Mouse (Mus musculus) liver (tissue): ENCODE data around the gene Pdx1.
A peak's percentile ranks its signal among the peaks of the same experiment; 100 is the strongest.

Experiments used
- DNase-seq: peaks from one replicate; pipeline ENCODE4 v3.0.0-alpha.2; 2020; ENCODE audit warnings: mixed read lengths

The Pdx1 gene

DNA sequence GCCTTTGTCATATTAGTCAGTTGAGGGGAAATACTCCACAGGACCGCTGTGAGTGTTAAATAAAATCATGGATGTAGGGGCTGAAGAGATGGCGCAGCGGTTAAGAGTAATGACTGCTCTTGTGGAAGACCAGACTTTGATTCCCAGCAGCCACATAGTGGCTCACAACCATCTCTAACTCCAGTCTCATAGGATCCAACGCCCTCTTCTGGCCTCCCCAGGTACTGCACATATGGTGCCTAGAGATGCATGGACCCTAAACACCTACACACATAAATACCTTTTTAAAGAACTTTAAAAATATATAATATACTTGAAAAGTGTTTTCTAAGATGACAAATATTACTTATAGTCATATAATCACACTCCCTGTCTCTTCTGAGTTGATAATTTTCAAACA is 14.6 kb downstream of the Pdx1 start:
- DNase-seq = no peak

DNA sequence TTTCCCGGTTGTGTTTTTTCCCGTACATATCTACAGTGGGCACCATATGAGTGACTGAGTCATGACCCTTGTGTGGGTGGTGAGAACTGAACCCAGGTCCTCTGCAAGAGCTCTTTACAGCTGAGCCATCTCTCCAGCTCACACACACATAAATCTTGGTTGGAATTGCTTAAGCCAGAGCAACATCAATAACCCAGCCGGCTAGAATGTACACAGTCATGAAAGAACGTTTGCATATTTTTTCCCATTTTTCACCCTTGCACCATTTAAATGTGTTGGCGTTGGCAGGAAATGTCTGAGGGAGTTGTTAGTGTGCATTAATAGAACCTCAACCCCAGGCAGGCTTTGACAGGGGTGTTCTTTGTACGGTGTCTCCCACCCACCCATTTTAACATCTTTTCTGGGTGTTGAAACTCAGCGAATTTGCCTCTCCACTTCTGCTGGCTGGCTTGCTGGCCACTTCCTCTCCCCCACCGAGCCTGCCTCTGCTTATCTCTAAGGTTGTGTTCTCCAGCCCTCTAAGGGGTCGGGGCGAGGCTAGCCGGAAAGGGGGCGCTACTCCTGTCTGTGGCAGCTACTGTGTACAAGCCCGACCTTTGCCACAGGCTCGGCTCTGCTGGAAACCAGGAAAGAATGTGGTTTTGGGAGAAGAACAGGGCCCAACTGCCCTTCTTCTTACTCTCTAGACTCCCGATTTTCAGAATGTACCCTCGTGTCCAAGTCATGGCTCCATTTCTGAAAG is 22.2 kb downstream of the Pdx1 start:
- no peak for DNase-seq

- no peak for DNase-seq
Observed at GRCm38 (mm10) chr5:147292506-147293120, 22.9 kb downstream of the Pdx1 start.

DNA sequence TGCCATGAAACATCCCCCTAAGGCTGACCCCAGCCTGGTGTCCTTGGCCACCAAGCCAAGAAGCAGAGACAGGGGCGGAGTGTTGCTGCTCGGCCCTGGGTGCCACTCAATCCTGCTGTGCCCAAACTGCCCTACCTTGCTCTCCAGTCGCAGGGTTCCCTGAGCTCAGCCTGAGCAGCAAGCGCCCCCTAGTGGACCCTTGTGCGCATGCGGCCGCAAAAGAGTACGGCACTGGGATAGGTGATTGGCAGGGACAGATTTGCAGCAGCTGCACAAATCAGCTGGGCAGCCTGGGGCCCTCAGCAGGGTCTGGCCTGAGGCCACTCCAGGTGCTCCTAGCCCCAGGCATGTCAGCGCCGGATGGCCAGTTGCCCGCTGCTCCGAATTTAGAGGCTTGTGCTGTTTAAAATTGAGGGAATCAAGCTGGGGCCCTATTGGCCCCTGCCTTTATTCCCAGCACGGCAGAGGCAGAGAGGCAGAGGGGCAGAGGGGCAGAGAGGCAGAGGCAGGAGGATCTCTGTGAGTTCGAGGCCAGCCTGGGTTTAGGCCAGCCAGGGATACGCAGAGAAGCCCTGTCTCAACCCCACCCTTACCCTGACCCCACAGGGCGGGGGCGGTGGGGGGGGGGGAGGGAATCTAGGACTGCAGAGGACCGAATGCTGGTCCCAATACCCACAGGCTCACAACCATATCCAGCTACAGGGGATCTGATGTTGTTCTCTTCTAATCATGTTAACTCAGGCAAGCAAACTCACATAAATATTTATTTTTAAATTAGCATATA is 23.6 kb downstream of the Pdx1 start:
- peak; percentile 80 for DNase-seq

GRCm38 (mm10) chr5:147294121-147294520 is 24.4 kb downstream of the Pdx1 start:
- peak; percentile 54 for DNase-seq

DNA sequence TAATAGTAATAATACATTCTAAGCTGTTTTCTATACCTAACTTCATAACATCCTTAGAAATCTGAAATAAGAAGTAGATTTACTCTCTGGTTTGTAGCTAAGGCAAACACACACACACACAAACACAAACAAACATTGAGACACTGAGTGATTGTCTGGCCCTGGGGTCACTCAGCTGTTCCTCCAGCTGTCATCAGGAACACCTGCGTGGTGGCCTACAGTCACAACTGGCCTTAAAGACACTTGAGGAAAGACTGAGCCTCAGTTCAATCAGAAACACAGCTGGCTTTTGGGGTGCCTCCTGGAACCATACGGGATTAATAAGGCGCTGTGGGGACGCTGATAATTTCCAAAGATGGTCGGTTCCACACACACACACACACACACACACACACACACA is 27.5 kb downstream of the Pdx1 start:
- no peak for DNase-seq

- peak; percentile 54 for DNase-seq
Observed at GRCm38 (mm10) chr5:147299255-147300000, 29.7 kb downstream of the Pdx1 start.

DNA sequence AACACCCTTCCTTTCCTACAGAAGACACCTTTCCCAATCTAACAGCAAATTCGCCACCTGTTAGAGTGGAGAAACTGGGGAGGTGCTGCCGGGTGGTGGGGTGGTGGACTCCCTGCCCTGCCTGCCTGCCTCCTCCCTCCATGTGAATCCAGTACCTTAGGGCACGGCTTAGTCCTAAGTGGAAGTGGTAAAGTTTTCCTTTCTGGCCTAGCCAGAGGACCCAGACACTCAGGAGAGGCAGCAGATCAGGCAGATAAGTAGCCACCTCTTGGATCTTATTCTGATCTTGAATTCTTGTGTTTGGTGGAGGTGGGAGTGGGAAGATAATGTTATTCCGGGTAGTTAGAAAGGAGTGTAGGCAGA is 30.2 kb downstream of the Pdx1 start:
- DNase-seq = no peak

GRCm38 (mm10) chr5:147300917-147301780 is 31.4 kb downstream of the Pdx1 start:
- no peak for DNase-seq

- DNase-seq = no peak
Observed at GRCm38 (mm10) chr5:147301781-147302070, 32.0 kb downstream of the Pdx1 start.

- DNase-seq = no peak
Observed at GRCm38 (mm10) chr5:147302141-147302540, 32.4 kb downstream of the Pdx1 start.

- no peak for DNase-seq
Observed at GRCm38 (mm10) chr5:147302746-147303400, 33.1 kb downstream of the Pdx1 start.

DNA sequence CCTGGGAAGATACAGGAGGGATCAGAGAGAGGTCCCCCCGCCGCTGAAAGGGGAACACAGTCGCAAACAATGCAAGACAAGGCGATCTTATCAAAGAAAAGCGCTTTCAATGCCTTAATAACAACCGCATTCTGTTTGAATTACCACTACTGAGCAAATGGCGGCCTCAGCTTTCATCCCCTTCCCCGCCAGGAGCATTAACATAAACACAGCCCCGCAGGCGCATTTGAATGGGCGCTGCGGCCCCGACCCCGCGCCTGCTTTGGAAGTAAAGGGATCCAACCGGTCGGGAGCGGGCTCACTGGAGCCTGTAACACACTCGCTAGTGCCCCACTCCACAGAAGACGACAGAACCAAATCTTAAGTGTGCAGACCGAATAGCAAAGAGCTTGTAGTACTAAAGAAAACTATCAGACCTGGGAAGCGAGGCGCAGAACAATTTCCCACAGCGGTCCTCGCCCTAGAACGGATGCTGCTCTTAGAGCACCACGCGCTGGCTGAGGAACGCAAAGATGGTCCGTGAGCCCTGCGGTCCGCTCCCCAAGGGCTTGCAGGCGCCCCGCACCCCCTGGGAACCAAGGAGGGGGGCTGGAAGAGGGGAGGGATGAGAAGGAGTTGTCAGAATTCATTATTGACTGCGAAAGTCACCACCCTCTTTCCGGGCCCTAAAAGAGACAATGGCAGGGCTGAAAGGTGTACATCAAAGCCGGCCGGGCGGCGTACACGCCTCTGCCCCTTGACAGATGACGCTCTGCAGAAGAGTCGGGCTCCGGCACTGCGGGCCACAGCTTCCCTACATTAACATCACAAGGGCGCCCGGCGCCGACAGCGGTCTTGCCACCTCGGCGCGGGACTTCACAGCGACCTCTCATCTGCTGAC is 34.8 kb downstream of the Pdx1 start:
- DNase-seq = no peak

- DNase-seq = no peak
Observed at GRCm38 (mm10) chr5:147305166-147305565, 35.4 kb downstream of the Pdx1 start.

- no peak for DNase-seq
Observed at GRCm38 (mm10) chr5:147305856-147306637, 36.3 kb downstream of the Pdx1 start.

- DNase-seq = no peak
Observed at GRCm38 (mm10) chr5:147306638-147307397, 37.1 kb downstream of the Pdx1 start, which contains the start of gene Cdx2. Gene Cdx2 (minus strand): TSS chr5:147307270.

DNA sequence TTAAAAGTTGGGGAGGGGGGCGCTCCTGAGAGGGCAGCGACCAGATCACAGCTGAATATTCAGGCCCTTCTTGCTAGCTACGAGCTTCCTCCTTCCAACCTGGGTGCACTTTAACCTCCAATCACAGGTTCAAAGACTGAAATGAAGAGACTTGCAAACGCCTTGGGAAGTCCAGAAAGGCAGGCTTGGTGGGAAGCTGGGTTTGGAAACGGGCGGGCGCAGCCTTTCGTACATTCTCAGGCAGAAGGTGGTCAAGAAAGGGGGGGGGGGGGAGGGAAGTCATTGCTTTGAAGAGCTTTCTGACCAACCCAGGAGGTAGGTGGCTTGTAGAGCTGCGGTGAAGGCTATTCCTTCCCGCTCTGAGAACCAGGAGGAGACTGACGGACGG is 37.6 kb downstream of the Pdx1 start:
- no peak for DNase-seq

- no peak for DNase-seq
Observed at GRCm38 (mm10) chr5:147308451-147308850, 38.7 kb downstream of the Pdx1 start.

GRCm38 (mm10) chr5:147309786-147310185 is 40.0 kb downstream of the Pdx1 start:
- DNase-seq = no peak
